Mouse (Mus musculus): ENCODE data around the gene Shisa2.

The Shisa2 gene

GRCm38 (mm10) chr14:59633295-59633898 lies 8.3 kb downstream of the Shisa2 start:
- no peak for DNase-seq

GRCm38 (mm10) chr14:59633988-59634387 lies 8.9 kb downstream of the Shisa2 start:
- no peak for DNase-seq

GRCm38 (mm10) chr14:59638906-59639703 lies 14.0 kb downstream of the Shisa2 start:
- DNase-seq, result no peak

- no peak for DNase-seq
Observed at GRCm38 (mm10) chr14:59641856-59642255, 16.7 kb downstream of the Shisa2 start.

GRCm38 (mm10) chr14:59643582-59643981 lies 18.5 kb downstream of the Shisa2 start:
- peak in 1 of 2 experiments; percentile 2 for DNase-seq

GRCm38 (mm10) chr14:59644166-59644565 lies 19.1 kb downstream of the Shisa2 start:
- no peak for DNase-seq

- DNase-seq, result no peak
Observed at GRCm38 (mm10) chr14:59644896-59645295, 19.8 kb downstream of the Shisa2 start.

GRCm38 (mm10) chr14:59646826-59647697 lies 22.0 kb downstream of the Shisa2 start:
- DNase-seq, result no peak

- DNase-seq, result no peak
Observed at GRCm38 (mm10) chr14:59648611-59649010, 23.5 kb downstream of the Shisa2 start.

- no peak for DNase-seq
Observed at GRCm38 (mm10) chr14:59649337-59649736, 24.2 kb downstream of the Shisa2 start.

- no peak for DNase-seq
Observed at GRCm38 (mm10) chr14:59656591-59656990, 31.5 kb downstream of the Shisa2 start.

GRCm38 (mm10) chr14:59657098-59657497 lies 32.0 kb downstream of the Shisa2 start:
- no peak for DNase-seq

- no peak for DNase-seq
Observed at GRCm38 (mm10) chr14:59672893-59673515, 47.9 kb downstream of the Shisa2 start.

- DNase-seq, result no peak
Observed at GRCm38 (mm10) chr14:59674556-59674955, 49.4 kb downstream of the Shisa2 start.

GRCm38 (mm10) chr14:59675330-59675729 lies 50.2 kb downstream of the Shisa2 start:
- DNase-seq, result no peak

- DNase-seq, result no peak
Observed at GRCm38 (mm10) chr14:59677598-59678003, 52.5 kb downstream of the Shisa2 start.
